ENCODE assay signal across 9 mouse cellular contexts in genomic region chr16:44331154-44331553, GRCm38 (mm10). TPM values are rescaled to one million over a fixed set of nuclear protein-coding genes. Genes with fewer than 3 reads are reported as not detected.
A peak's percentile ranks its signal among the peaks of the same experiment; 100 is the strongest.
DNase-seq lines count a peak whose midpoint lies in the region; ATAC-seq lines count a peak whose summit lies in the region.
"Had no signal": no experiment of that assay in that cellular context is flagged by ENCODE, and none has a peak within 500 bp of the region (broad histone marks: within the 10 kb centered on the region; RNA-seq: fewer than 3 reads in every experiment).

No protein-coding gene starts in this region.

- H3K9ac ChIP-seq in hindbrain, embryonic 13.5 days = no peak overlapping the region
- H3K9ac ChIP-seq in neural tube, embryonic 13.5 days = no peak overlapping the region

- H3K9me3 ChIP-seq in hindbrain, embryonic 13.5 days = no peaks in the 10 kb centered on the region
- H3K9me3 ChIP-seq in neural tube, embryonic 13.5 days = no peaks in the 10 kb centered on the region

- H3K4me1 ChIP-seq in hindbrain, embryonic 13.5 days (replicated peaks) = peaks cover 22% of the 10 kb centered on the region
- H3K4me1 ChIP-seq in neural tube, embryonic 13.5 days (replicated peaks) = peaks cover 7% of the 10 kb centered on the region

- peak overlapping the region; percentile 99; the same call in 1 of the 2 replicates for H3K4me2 ChIP-seq in hindbrain, embryonic 13.5 days
- peak overlapping the region; percentile 99 for H3K4me2 ChIP-seq in neural tube, embryonic 13.5 days

- no peaks in the 10 kb centered on the region for H3K36me3 ChIP-seq in hindbrain, embryonic 13.5 days
- H3K36me3 ChIP-seq in neural tube, embryonic 13.5 days = no peaks in the 10 kb centered on the region

- no peak overlapping the region for H3K27ac ChIP-seq in hindbrain, embryonic 13.5 days
- H3K27ac ChIP-seq in neural tube, embryonic 13.5 days (replicated peaks) = no peak overlapping the region

- peaks cover 32% of the 10 kb centered on the region for H3K27me3 ChIP-seq in hindbrain, embryonic 13.5 days
- peaks cover 27% of the 10 kb centered on the region for H3K27me3 ChIP-seq in neural tube, embryonic 13.5 days

- ATAC-seq in hindbrain, embryonic 13.5 days (ENCODE audit: low FRiP score) = peak; percentile 57
- no peak for ATAC-seq in neural tube, embryonic 13.5 days (ENCODE audit: low read depth)

- 15% methylated on average over 9 of the region's 9 CpGs for WGBS in hindbrain, embryonic 13.5 days
- WGBS in neural tube, embryonic 13.5 days = 21% methylated on average over 9 of the region's 9 CpGs

- H3K4me3 ChIP-seq in hindbrain, embryonic 13.5 days = no peak overlapping the region
- H3K4me3 ChIP-seq in neural tube, embryonic 13.5 days = 0 out of 2 replicates have a peak overlapping the region, but pooled peaks have one; percentile 1

- DNase-seq in left cerebral cortex, adult 18-20 months (ENCODE audit: low spot score in 2 of 2) = peak; percentile 16 to 30
- no peak for DNase-seq in left cerebral cortex, adult 8-10 months (ENCODE audit: low spot score in 2 of 2)
- peak; percentile 67 for DNase-seq in cerebellum, adult 9-10 months
- no peak for DNase-seq in MN1 (ENCODE audit: low spot score)
- DNase-seq in natural killer cell, adult 2 months (ENCODE audit: low spot score in 2 of 2) = no peak
- no peak for DNase-seq in lung, postnatal 36 days
- DNase-seq: heart, adult 18-20 months had no signal

RNA-seq across cellular contexts. Expression of gene Sidt1, which starts 1.8 kb away (rescaled TPM):
- 10 to 100 TPM; 41.6 to 41.8 TPM for total RNA-seq in left cerebral cortex, adult 18-20 months (2021)
- total RNA-seq in left cerebral cortex, adult 8-10 months (2022) = 10 to 100 TPM; 30.7 to 36.5 (median 32.2) TPM
- 3.4 and 3.6 TPM in 2 replicates for polyA plus RNA-seq in hindbrain, embryonic 13.5 days (2015; fragmentation: Nextera tagmentation; extraction: Ambion mirVana)
- polyA plus RNA-seq in neural tube, embryonic 13.5 days (2015; fragmentation: Nextera tagmentation; extraction: Ambion mirVana) = 3.8 and 4.9 TPM in 2 replicates

RNA-seq across cellular contexts. Expression of gene Spice1, which starts 15.8 kb away (rescaled TPM):
- 10 to 100 TPM; 18.6 to 22.0 TPM for total RNA-seq in left cerebral cortex, adult 18-20 months (2021)
- total RNA-seq in left cerebral cortex, adult 8-10 months (2022) = 10 to 100 TPM; 16.4 to 20.2 (median 18.3) TPM
- 17.1 and 17.7 TPM in 2 replicates for polyA plus RNA-seq in hindbrain, embryonic 13.5 days (2015; fragmentation: Nextera tagmentation; extraction: Ambion mirVana)
- 12.7 and 15.6 TPM in 2 replicates for polyA plus RNA-seq in neural tube, embryonic 13.5 days (2015; fragmentation: Nextera tagmentation; extraction: Ambion mirVana)

Comparison
In these comparisons a context has a peak if more than half of its experiments do, and no peak if none do; other contexts are left out.
1. DNase-seq: peak in left cerebral cortex, adult 18-20 months (2 of 2) and cerebellum, adult 9-10 months (single experiment); none in left cerebral cortex, adult 8-10 months (0 of 2), MN1 (single experiment), natural killer cell, adult 2 months (0 of 2) and lung, postnatal 36 days (single experiment).